Mouse (Mus musculus) kidney, adult 2 months (tissue): Measurements from ENCODE around the gene Pdzd2.

Experiments
- CTCF ChIP-seq: fragments of 200-500 bp; conservative IDR thresholded peaks from 2 replicates; pipeline ENCODE4 v1.5.1; 2011; ENCODE audit warnings: low read depth, mild to moderate bottlenecking, control low read depth, low read length, moderate library complexity, mixed read lengths; ENCODE audit not compliant: insufficient read depth, insufficient read length
- POLR2A ChIP-seq: fragments of 200-500 bp; IDR thresholded peaks from one replicate; pipeline ENCODE4 v1.6.1; 2011; ENCODE audit warnings: low read depth, low read length, control low read depth

DNA sequence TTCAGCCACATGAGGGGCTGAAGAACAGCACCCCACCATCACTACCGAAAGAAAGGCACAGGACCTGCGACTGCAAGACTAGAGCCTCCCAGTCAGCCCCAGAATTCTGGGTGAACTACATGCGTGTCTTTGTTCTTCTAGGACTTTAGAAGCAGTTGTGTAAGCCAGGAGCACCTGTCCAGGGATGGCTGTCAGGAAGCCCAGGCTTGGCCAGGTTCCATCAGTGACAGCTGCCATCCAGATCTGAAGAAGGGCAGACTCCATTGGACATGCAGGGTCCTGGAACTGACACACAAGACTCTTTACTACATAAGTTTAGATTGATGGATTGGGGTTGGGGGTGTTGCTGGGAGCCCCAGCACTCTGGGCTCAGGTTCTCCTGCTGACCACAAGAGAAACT is 29.7 kb downstream of the Pdzd2 start:
- no peak for TF ChIP-seq POLR2A
- TF ChIP-seq CTCF = no peak
